Mouse (Mus musculus) T-helper 17 cell (primary cell): ENCODE data around the gene Tacc3.

Experiments used
- in situ Hi-C, 2 experiments: fragments of 300-600 bp; cut with MboI, MseI; formaldehyde crosslinking; loops; 1 replicate in 1 of 2; 2 replicates in 1 of 2; pipeline ENCODE4 v1.15.1; 2025; ENCODE audit warnings: high pct_unique_total_duplicates in 2 of 2

The Tacc3 gene

GRCm38 (mm10) chr5:33689852-33690645, 32.1 kb downstream of the Tacc3 start:
- in situ Hi-C loops: loop anchor here in 1 of 2 experiments (5.0 kb wide), 1 partner anchor 42 kb away; no protein-coding TSS in a partner anchor

DNA sequence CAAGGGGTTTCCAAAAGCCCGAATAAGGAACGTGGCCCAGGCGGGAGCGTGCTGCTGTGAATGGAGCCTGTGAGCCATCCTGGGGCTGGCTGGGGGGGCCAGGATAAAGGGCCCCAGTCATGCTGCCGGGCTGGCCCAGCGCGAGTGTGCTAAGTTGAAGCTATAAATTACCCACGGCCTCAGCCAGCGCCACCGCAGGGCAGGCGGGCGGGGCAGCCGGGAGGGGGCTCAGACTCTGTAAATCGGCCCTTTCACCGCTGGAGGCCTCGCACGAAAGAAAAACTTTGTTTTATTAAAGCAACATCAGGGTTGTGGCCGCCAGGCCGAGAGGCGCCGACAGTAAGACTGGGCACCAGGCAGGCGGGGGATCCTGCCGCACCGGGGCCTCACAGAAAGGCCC, 34.5 kb downstream of the Tacc3 start:
- in situ Hi-C loops: no loop called here

DNA sequence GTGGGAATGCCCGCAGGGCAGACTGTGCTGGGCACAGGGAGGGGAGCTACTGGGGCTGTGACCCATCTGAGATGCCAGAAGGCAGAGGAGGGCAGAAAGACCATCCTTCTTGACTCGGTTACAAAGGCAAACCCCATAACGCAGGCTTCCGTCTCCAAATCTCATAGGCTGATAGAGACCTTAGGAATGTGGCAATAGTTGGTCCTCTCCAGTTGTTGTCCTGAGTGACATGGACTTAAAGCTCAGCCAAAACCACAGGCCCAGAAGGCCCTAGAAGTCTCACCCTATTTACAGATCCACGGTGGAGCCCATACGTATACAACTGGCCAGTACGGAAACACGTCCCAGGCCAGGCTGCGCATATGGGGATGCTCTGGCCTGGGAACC, 36.5 kb downstream of the Tacc3 start:
- in situ Hi-C loops: no loop called here

DNA sequence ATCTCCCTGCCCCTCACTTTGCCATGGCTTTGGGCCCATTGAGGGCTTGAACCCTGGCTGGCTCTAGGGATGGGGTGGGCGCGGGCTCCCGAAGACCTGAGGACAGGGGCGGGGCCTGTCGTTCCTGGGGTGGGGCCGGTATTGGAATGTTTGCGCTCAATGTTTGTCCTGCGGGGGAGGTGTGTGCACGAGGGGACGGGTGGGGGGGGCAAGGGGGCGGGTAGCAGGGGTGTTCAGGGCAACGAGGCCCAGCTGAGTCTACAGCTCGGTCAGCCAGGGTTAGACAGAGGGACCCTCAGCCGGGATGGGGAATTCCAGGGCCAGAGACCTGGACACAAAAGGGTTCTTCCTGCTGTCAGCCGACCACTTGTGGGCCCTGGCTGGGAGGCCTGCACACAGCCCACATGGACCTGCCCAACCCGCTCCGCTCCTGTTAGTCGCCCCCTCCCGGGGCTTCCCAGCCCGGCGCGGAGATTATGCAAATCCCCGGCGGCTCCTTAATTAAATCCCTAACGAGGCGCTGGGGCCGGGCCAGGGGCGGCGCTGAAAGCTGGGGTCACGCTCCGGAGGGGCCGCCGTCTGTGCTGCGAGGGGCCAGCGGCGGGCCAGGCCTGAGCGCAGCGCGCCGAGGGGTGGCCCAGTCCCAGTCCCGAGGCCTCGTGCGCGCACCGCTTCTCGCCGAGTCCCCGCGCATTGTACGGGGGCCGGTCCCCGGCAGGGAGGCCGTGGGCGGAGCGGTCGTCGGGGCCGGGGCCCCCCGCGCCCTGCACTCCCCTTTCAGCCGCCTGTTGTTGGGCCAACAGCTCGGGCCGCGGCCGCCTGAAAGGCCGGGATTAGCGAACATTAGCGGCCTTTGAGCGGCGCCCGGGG, 37.2 kb downstream of the Tacc3 start:
- in situ Hi-C loops: no loop called here

GRCm38 (mm10) chr5:33695718-33696121, 37.8 kb downstream of the Tacc3 start:
- in situ Hi-C loops: no loop called here

DNA sequence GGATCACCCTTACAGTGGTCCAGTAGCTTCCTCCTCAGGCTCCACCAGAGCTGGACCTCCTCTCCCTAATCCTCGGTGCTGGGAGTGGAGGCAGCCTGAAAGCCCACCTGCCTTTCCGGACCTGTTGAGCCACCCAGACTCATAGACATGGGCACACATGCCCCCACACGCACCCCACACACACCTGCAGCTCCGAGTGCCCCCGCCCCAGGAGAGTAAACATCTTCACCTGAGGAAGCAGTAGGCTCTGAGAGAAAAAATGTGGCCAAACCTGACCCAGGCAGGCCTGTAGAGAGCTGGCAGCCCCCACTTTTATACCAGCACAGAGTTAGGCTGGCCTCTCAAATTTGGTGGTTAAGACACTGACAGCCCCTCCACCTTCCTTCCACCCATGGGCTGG, 38.5 kb downstream of the Tacc3 start:
- in situ Hi-C loops: no loop called here

GRCm38 (mm10) chr5:33697534-33697933, 39.6 kb downstream of the Tacc3 start:
- in situ Hi-C loops: no loop called here

GRCm38 (mm10) chr5:33697947-33698512, 40.1 kb downstream of the Tacc3 start:
- in situ Hi-C loops: no loop called here

GRCm38 (mm10) chr5:33698669-33699068, 40.7 kb downstream of the Tacc3 start:
- in situ Hi-C loops: no loop called here

GRCm38 (mm10) chr5:33700010-33700409, 42.1 kb downstream of the Tacc3 start:
- in situ Hi-C loops: no loop called here

GRCm38 (mm10) chr5:33701832-33702231, 43.9 kb downstream of the Tacc3 start:
- in situ Hi-C loops: no loop called here

DNA sequence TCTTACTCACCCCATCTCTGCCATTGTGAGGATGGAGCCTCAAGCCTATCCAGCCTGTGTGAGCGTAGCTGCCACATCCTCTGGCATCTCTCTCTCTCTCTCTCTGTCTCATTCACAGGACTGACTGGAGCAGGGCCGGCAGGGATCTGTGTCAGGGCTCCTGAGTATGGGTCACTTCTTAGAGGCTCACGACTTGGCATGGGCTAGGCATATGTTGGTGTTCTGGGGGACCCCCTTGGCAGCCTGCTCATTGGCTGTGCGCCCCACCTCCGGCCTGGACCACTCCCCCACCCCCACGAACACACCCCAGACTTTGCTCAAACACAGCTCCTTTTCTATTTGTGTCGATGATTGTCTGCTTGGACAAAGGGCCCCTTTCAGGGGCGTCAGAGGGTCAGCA, 46.1 kb downstream of the Tacc3 start:
- in situ Hi-C loops: no loop called here

GRCm38 (mm10) chr5:33704945-33705611, 47.1 kb downstream of the Tacc3 start:
- in situ Hi-C loops: no loop called here

DNA sequence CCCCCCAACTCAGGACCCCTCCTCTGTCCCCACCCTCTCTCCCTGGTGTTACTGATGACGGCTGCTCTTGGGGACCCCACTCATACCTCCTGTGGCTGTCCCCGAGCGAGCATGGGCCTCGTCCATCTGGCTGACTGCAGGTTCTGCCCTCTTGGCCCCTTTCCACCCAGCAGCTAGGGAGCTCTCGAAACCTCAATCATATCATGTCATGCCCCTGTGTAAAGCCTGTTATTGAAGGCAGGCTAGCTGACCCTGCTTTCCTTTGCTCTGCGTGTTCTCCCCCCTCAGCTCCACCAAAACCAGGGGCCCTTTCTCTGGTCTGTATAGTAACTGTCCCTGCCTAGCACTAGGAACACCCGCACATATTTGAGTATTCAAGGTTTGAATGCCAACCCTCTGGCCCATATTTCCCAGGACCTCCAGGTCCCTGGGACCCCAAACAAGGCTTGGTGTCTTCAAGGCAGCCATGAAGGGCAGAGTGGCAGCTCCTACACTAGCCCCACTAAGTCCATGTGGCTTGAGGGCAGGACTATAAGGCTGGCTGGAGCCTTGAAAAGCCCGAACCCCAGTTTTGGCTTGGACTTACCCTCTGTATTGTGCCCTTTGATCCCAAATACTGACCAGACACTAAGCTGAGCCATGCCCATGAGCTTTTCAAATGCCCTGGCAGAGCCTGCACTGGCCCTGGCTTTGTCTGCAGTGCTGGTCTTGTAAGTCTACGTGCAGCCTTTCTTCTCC, 47.9 kb downstream of the Tacc3 start:
- in situ Hi-C loops: no loop called here

GRCm38 (mm10) chr5:33706350-33706629, 48.4 kb downstream of the Tacc3 start:
- in situ Hi-C loops: no loop called here

GRCm38 (mm10) chr5:33707163-33707562, 49.2 kb downstream of the Tacc3 start:
- in situ Hi-C loops: no loop called here

DNA sequence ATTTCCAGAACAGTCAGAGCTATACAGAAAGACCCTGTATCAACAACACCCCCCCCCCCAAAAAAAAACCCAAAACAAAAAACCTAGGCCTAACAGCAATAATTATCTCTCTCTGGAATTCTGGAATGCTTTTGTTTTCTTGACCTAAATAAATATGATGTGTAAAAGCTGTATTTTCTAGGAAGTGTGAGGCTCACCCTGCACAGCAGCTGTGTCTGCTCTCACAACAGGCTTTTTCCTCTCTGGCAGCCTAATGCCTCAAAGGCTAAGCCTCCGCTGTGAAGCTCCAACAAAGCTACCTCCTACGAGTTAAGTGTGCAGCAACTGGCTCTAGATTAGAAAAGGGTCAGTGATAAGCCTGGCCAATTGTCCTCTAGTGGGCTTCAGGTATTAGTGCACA, 51.1 kb downstream of the Tacc3 start:
- in situ Hi-C loops: no loop called here

- in situ Hi-C loops: no loop called here
Observed at GRCm38 (mm10) chr5:33712550-33712949, 54.6 kb downstream of the Tacc3 start.

GRCm38 (mm10) chr5:33715182-33715581, 57.3 kb downstream of the Tacc3 start:
- in situ Hi-C loops: no loop called here

- in situ Hi-C loops: no loop called here
Observed at GRCm38 (mm10) chr5:33716467-33716866, 58.5 kb downstream of the Tacc3 start.

- in situ Hi-C loops: no loop called here
Observed at GRCm38 (mm10) chr5:33718460-33718859, 60.5 kb downstream of the Tacc3 start.
